Mouse (Mus musculus) layer of hippocampus, postnatal 10 days (tissue): ENCODE results near the gene Ereg. TPM values are rescaled to one million over a fixed set of nuclear protein-coding genes. Genes with fewer than 3 reads are reported as not detected.

Source experiments
- DNase-seq, 2 experiments: peaks; one replicate each; pipeline ENCODE4 v3.0.0; 2021; ENCODE audit warnings: low spot score in 2 of 2
- long read RNA-seq: library from polyadenylated mRNA; stranded (forward); transcript quantifications from one replicate; pipeline ENCODE4 v2.0.0, GENCODE M21; 2023
- total RNA-seq, 2 experiments: library from RNA; stranded (reverse); gene quantifications; 2 replicates each; pipeline ENCODE4 v1.2.3; 2021

Gene Ereg
- total RNA-seq: not detected
- long read RNA-seq: 0 reads

- DNase-seq: no peak
Measured at GRCm38 (mm10) chr5:91074450-91074950, at the start of gene Ereg. Gene Ereg, plus strand, starts transcription at chr5:91074622.

DNA sequence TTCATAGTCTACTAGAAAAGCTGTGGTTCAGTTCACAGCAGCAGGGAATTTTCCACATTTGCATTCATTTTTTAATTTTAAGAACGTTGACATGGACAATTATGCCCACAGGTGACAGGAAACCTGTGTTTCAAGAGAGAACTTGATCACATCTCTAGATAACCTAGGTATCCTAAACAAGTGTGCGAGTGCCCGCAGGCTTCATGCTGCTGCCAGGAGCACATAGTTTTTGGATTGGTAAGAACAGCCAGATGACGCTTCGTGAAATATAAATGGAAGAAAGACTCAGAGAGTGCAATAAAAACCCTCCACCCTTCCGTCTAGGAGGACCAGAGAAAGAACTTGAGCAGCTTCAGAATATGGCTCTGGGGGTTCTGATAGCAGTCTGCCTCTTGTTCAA is 47.3 kb upstream of the Ereg start, which contains the start of gene Epgn:
TSS of gene Epgn (plus strand) at position 301 of the 400 bp plus-strand sequence.
- no peak for DNase-seq

- DNase-seq: no peak
Measured at GRCm38 (mm10) chr5:91027840-91028239, 46.6 kb upstream of the Ereg start.

- DNase-seq: no peak
Measured at GRCm38 (mm10) chr5:91030629-91031028, 43.8 kb upstream of the Ereg start.

DNA sequence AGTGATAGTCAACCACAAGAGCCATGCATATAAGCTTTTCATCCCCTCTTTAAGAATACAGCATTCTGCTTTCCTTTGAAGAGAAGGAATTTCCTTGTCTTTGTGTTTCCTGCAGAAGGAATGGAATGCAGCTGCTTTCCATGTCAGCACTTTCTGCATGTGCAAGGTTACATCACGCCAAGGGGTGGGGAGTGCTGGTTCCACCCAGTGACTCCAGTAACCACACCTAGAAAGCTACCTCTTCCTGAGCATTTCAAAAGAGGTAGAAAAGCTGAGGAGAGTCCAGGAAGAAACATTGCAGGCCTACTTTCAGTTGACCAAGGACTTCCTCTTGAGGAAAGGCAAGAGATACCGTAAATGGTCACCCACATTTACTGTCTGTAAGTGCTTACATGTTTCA is 39.1 kb upstream of the Ereg start:
- no peak for DNase-seq

DNA sequence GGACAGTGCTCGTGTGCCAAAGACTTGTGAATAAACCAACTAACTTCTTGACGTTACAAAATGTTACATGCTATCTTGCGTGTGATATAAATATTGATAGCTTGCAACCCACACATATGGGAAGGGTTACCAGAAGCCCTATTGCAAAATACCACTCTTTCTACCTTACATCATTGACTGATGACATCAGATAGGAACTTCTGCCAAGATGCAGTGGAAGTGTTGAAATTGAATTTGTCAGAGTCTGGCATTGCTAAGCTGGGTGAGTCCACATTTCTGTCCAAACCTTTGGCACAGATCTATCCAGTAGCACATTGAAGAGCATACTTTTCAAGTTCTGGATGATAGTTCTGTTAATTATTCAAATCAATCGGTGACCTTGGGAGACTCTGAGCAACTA is 37.8 kb upstream of the Ereg start:
- no peak for DNase-seq

GRCm38 (mm10) chr5:91037756-91038155 is 36.7 kb upstream of the Ereg start:
- no peak for DNase-seq

DNA sequence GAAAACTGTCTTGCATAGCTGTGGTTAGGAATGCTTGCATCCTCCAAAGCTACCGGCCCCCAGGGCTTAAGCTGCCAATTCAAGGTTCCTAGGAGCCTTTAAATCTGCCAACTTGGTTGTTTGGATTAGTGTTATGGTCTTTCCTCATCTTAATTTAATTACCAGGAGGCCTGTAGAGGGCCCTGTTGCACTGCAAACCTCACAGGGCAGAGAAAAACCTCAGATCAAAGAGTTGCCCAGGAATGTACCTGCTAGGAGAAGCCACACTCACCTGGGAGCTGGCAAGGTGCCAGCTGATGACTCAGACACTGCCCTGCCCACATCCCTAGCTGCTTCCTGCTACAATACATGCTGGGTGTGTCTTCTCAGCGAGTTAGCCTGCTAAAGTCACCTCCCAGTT is 35.9 kb upstream of the Ereg start:
- DNase-seq: no peak

DNA sequence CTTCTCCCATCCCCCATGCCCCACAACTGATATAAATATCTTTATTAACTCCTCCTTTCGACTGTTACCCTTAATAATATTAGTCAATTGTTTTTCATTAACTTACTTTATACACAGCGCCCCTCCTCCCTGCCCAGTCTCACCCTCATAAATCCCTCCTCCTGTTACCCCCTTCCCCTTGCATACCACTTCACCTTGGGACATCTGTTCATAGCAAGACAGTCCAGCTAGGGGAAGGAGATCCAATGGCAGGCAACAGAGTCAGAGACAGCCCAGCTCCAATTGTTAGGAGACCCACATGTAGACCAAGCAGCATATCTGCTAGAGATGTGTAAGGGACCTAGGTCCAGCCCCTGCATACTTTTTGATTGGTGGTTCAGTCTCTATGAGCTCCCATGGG is 35.5 kb upstream of the Ereg start:
- no peak for DNase-seq

DNA sequence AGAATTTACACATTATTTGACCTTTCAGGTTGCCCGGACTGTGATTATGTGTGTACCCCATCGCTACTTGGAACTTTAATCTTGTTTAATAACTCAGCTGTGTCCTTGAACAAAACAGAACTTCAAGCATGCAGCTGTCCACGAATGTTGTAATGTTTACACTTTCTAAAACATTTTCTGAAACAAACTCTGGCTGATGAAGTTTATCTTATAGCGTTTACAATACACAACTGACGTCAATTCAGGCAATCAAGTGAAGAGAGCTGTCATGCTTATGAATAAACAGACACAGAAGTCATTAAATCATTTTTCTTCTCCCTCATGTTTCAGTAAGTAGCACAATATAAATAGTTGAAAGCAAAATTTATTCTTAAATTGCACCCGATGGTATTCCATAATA is 26.4 kb upstream of the Ereg start:
- DNase-seq: no peak

DNA sequence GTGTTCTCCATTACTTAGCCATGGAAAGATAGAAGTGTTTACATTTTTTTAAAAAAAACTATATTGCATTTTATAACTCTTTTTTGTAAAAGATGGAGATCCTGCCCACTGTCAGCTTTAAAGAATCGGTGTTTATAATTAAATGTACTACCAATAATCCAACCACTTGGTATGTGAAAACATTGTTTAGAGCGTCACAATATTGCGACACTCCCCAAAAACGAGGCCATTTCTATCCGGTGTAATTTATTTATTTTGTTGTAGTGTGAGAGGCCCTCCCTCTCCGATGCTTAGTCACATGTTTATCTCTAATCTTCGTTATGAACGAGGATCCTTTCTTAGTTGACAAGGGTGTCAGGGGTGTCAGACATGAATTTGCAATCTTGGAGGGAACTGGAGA is 26.0 kb upstream of the Ereg start:
- no peak for DNase-seq

DNA sequence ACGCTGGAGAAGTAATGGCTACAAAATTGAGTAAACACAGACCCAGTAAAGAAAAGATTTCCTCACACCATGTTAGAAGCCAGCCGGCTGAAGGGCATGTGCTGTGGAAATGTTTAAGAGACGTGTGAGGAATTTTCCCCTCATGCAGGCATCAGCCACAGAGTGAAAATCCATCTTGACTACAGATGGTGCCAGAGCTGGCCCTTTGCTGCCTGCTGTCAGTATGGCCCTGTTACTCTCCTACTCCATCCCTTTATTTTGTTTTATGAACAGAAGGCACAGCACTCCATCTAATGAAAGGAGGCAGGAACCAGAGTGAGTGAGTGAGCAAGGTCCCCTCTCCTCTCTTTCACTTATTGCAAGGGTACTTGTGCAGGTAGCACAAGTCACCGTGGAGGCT is 2.1 kb upstream of the Ereg start:
- DNase-seq: no peak

GRCm38 (mm10) chr5:91073626-91074025 is 796 bp upstream of the Ereg start:
- no peak for DNase-seq

DNA sequence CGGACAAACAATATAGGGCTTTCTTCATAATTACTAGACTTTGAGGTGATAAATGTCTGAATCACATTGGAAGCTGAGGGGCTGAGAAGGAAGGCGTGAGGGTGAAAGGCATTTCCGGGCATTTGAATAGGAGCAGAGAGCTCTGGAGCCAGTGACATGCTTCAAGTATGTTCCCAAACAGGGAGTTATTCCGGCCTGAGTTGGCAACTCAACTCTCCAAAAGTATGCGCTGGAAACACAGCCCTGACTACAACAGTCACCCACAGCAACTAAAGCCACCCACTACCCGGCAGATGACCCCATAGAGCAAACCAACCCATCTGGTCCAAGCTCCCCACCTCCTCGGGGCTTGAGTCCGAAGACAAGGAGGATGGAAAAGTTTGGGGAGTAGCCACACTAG is 396 bp upstream of the Ereg start:
- no peak for DNase-seq

DNA sequence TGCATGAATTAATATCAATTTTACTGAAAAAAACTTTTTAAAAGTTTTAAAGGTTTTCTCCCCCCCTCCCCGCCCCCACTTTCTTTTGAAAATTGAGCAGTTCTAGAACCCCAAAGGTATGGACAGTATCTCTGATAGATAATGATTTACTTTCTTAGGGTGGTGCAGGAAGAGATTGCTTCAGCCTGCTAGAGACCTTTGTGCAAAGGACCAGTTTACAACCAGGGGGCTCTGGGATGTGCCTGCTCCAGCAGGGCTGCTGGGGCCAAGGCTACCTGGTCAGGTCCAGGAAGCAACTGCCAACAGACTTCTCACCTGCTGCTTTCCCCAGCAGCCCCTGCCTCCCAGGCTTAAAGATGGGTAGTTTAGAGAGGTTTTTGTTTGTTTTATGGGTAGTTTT is 599 bp downstream of the Ereg start:
- no peak for DNase-seq

- no peak for DNase-seq
Measured at GRCm38 (mm10) chr5:91083016-91083415, 8.6 kb downstream of the Ereg start.

DNA sequence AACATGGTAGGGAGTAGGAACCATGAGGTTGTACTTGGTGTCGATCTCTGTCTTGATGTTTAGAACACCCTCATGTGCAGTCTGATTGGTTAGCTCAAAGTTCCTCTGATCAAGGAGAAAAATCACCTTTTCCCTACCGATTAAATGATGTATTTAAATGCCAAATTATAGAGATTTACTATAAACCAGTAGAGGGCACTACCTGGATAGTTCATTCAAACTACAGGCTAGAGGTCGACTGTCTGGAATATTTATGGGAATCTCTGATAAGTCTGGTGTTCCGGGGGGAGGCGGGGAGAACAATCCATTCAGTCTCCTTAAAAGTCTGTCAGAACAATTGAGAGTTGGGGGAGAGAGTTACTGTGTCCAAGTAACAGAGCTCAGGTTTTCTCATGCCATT is 10.9 kb downstream of the Ereg start:
- DNase-seq: no peak

- no peak for DNase-seq
Measured at GRCm38 (mm10) chr5:91090301-91090700, 15.9 kb downstream of the Ereg start.

DNA sequence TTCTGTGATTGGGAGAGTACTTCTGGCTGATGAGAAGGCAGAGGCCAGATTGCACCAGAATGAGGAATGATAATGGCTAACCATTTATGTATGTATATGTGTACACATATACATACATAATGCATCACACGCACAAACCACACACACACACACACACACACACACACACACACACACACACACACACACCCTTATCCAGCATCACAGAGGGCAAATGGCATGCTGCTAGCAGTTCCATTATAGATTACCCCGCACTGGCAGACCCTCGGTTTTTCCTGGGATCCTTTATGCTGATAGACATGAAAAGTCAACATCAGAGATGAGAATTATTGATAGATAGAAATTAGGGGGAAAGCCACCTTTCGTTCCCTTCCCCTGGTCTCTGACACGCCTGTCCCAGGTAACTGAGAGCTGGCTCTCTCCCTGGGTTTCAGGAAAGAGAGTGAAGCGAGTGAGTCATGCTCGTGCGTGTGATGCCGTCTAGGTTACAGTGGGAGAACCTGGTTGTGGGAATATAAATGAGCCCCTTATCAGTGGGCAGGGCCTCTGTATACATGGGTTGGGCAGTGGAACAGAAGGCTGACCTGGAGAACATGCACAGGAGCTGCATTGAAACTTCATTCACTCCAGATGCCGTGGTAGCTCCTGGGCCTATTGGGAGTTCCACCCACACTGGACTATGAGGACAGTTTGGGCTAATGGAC is 23.6 kb downstream of the Ereg start:
- DNase-seq: no peak

- peak; percentile 24 to 33 for DNase-seq
Measured at GRCm38 (mm10) chr5:91101742-91102141, 27.3 kb downstream of the Ereg start.

DNA sequence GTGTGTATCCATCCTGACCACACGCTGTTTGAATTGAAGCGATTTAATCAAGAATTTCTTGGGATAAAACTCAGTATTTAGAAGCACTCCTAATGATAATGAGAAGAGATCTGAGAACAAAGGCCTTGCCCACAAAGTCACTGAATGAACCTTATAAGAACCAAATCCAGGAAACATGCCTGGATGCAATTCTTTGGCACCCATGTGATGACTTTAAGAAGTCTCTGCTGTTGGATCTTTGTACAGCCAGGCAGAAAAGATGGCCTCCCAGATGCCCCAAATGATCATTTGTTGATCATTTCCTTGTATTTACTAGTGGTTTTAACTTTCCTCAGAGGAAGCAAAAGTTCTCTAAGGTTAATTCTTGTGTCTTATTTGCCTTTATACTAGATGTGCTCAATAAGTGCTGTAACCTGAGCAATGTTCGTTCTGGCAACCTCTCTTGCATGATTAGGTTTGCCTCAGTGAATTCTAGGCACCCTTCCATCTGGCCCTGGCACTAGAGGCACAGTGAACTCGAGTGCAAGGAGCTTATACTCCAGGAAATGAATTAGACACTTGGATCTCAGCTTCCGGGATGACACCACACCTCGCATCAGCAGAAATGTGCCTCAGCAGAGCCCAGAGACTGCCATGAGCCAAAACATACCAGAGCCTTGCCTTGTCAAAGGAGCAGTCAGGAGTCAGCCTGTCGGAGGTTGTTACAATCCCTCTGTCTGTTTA is 29.7 kb downstream of the Ereg start:
- peak; percentile 45 to 46 for DNase-seq

DNA sequence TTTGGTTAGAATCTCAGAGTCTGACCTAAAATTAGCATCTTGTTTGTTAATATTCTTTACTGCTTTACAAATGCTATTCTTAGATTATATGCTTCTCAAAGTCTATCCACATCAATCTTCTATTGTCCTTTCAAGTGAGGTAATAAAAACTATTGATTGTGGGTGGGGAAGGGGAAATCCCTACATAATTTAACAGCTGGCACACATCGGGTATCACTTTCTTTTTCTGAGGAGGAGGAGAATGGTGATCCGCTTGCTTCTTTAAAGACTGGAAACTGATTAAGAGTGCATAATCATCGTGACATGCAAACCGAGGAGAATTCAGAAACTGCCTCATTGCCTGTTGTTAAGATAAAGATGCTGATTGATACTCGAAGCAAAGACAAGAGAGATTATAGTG is 31.8 kb downstream of the Ereg start:
- DNase-seq: no peak
